Mouse (Mus musculus) neutrophil, adult 5-6 weeks (primary cell): Measurements from ENCODE around the gene 1600002K03Rik. TPM values are rescaled to one million over a fixed set of nuclear protein-coding genes. Genes with fewer than 3 reads are reported as not detected.

Experiments
- ATAC-seq: fragments of 151-379, 151-347 bp; 2 replicates; pipeline ENCODE4 v1.8.0; 2017; ENCODE audit warnings: mild to moderate bottlenecking, moderate TSS enrichment; ENCODE audit not compliant: insufficient number of reproducible peaks, poor library complexity, low FRiP score, severe bottlenecking; ENCODE audit errors: extremely low read depth
- total RNA-seq: library from RNA; stranded (forward); fragments of 200-1000 nt; gene quantifications from 2 replicates; pipeline ENCODE4 v1.2.3, GENCODE M21; 2017

Gene 1600002K03Rik
- total RNA-seq, 1 experiment from 2014 or later = 14.2 TPM

GRCm38 (mm10) chr10:80139975-80140665 is 32.6 kb upstream of the 1600002K03Rik start:
- ATAC-seq = no peak

DNA sequence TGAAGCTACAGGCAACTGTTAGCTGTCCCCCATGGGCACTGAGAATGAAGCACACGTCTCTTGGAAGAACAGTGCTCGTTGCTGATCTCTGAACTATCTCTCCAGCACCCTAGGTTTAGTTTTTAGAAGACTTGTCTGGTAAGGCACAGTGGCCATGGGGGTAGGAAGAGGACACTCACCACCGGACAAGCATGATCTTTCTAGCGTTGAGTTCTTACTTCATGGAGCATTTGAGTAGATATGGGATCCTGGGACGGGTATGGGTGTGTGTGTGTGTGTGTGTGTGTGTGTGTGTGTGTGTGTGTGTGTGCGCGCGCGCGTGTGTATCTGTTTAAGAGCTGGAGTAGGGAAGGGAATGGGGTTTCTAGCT is 32.1 kb upstream of the 1600002K03Rik start, which contains the start of gene Cbarp:
Cbarp (minus strand) TSS at position 170 of the 370 bp plus-strand sequence.
- no peak for ATAC-seq

GRCm38 (mm10) chr10:80141243-80141642 is 31.5 kb upstream of the 1600002K03Rik start:
- peak; percentile 79 for ATAC-seq

GRCm38 (mm10) chr10:80141786-80142529 is 30.8 kb upstream of the 1600002K03Rik start:
- ATAC-seq = peak; percentile 75

DNA sequence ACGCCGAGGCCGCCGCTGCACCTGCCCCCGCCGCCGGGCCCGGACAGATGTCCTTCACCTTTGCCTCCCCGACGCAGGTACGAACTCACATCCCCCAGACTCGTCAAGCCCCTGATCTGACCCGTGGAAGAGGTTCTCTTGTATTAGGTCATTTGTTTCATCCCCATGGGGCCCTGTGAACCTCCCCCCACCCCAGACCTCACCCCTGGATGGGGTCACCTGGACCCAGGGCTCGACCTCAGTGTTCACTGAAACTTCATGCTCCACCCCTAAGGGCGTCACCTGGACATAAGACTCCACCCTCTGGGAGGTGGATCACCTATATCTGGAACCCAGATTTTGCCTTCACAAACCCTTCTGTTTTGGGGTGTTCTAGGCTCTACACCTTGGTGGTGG is 30.2 kb upstream of the 1600002K03Rik start:
- no peak for ATAC-seq

DNA sequence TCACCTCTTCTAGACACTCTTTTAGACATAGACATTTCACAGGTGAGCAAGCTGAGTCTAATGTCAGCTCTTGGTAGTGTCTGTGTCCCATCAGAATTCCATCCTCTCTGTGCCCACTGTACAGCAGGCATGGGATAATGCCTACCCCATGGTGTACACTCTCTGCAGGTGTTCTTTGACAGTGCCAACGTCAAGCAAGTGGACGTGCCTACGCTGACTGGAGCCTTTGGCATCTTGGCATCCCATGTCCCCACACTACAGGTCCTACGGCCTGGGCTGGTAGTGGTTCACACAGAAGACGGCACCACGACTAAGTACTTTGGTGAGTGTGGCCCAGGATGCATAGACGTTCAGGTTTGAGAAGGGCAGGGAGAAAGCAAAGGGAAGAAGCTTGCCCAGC is 29.1 kb upstream of the 1600002K03Rik start:
- ATAC-seq = no peak

DNA sequence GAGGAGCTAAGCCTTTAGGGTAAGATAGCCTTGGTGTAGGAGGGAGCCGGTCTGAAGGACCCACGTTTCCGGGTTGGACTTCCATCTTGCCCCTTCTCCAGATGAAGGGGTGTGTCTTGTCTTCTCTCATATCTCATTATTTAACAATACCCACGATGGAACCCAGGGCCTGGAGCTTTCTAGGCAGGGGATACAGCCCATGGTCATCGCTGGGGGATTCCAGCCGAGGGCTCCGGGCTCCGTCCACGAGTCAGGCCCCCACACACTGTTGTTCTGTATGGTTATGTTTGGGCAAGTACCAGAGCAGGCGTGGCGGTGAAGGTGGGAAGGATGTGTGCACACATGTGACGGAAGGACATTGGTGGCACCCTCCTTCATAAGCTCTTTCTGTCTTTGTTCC is 28.6 kb upstream of the 1600002K03Rik start:
- ATAC-seq = no peak

DNA sequence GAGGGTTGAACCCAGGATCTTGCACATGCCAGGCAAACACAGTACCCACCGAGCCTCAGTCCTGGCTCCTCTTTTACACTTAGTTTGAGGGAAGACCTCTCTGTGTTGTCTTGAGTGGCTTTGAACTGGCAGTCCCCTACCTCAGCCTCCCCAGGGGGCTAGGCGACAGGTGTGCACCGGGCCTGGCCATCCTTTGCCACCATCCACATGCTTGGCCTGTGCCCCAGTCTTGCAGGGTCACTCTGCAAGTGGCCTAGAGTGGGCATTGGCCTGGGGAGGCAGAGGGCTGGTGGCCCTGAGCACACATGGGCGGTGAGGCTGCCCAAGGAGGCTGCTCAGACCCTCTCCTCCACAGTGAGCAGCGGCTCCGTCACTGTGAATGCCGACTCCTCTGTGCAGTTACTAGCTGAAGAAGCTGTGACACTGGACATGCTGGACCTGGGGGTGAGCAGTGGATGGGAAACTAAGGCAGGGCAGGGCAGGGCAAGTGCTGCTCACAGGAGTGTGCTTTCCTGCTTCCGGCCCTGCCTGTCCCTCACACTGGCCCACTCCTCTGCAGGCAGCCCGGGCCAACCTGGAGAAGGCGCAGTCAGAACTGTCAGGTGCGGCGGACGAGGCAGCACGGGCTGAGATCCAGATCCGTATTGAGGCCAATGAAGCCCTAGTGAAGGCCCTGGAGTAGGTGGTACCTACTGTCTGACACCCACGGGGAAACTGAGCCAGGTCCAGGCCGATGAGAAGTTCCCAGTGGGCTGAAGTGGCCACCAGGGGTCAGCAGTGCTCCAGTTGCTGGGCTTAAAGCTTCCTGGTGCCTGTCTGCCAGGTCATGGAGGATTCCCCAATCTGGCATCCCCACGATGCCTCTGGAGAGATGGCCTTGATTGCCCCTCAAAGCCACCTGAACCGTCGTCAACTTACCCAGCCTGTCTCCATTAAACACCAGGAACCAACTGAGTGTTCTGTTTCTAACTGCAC is 27.6 kb upstream of the 1600002K03Rik start:
- no peak for ATAC-seq

GRCm38 (mm10) chr10:80145896-80146295 is 26.8 kb upstream of the 1600002K03Rik start:
- ATAC-seq = no peak

GRCm38 (mm10) chr10:80146568-80147011 is 26.2 kb upstream of the 1600002K03Rik start:
- ATAC-seq = no peak

DNA sequence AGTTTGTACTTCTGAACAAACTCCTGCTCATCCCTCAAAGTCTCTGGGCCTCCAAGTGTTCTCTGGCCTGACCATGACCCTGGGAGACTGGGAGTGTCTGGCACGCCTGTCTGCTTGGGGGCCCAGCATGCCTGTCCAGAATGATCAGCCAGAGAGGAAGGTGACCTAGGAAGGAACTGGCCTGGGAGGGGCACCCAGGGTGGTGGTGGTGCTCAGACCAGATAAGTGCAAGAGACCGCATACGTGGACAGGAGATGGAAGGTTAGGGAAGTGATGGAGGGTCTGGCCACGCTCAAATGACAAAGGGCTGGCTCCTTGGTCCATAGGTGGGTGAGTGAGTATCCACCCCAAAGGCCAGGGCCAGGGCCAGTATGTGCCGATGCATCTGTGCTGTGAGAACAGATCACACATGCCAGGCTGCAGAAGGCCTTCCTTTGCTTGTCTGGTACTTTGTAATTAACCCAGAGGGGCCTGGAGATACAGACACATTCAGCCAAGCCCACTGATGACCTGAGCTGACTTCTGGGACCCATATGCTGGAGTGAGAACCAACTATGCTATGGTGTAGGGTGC is 25.5 kb upstream of the 1600002K03Rik start:
- ATAC-seq = no peak

- ATAC-seq = peak; percentile 17
Observed at GRCm38 (mm10) chr10:80147719-80148601, 24.8 kb upstream of the 1600002K03Rik start, which contains the start of gene Midn. Midn (plus strand) TSS chr10:80148272.

- ATAC-seq = peak; percentile 34
Observed at GRCm38 (mm10) chr10:80148610-80149290, 24.0 kb upstream of the 1600002K03Rik start.

- peak; percentile 48 for ATAC-seq
Observed at GRCm38 (mm10) chr10:80149291-80150225, 23.2 kb upstream of the 1600002K03Rik start.

- no peak for ATAC-seq
Observed at GRCm38 (mm10) chr10:80150226-80151210, 22.2 kb upstream of the 1600002K03Rik start.
